Mouse (Mus musculus): ENCODE results near the gene Cga.
"Not testable (repeated sequence)": the region's sequence is repeated elsewhere in the genome, so short reads cannot be mapped to it uniquely, and the experiment has no call there.

Cga gene

DNA sequence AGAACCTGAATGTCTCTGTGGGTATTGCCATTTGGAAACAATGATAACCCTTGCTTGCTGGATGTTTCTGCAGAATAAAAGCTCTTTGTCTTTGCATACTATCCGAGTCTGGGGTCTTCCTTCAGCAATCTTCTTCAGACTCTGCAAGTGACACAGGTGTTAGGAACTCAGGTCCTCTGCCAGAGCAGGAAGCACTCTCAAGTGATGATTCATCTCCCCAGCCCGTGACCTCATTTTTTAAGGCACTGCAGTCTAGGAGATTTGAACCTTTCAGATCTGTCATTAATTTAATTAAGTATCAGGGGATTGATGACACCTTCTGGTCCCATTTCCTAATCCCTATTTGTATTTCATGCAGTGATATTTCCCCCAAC lies 3.8 kb upstream of the Cga start:
- no peak for DNase-seq (ENCODE audit: low spot score)

DNA sequence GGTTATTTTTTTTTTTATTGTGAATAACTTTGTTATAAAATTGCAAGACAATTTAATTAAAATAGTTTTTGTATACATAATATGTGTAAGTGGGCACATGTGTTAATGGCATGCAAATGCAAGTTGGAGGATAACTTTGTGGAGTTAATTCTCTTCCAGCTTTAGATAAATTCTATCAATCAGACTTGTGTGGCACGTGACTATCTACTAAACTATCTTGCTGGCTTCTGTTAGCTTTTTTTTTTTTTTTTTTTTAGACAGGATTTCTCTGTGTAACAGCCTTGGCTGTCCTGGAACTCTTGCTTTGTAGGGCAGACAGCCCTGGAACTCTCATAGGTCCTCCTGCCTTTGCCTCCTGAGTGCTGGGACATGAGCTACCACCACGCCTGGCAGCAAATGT lies 4.9 kb downstream of the Cga start:
- no peak for DNase-seq (ENCODE audit: low spot score)

DNA sequence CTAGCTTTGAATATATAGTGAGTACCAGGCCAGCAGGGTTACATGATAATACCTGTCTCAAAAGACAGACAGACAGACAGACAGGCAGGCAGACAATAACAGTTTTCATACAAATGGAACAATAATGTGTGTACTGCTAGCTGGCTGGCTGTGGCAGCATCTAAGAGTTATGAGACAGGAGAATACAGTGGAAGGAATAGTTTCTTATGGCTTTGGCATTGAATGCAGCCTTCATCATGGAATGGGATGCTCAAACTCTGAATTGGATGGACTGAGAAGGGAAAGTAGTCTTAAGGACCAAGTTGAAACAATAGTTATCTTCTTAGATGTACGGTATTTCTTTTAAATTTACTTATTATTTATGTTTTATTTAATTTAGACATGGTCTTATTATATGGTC lies 5.7 kb downstream of the Cga start:
- DNase-seq (ENCODE audit: low spot score) = no peak

DNA sequence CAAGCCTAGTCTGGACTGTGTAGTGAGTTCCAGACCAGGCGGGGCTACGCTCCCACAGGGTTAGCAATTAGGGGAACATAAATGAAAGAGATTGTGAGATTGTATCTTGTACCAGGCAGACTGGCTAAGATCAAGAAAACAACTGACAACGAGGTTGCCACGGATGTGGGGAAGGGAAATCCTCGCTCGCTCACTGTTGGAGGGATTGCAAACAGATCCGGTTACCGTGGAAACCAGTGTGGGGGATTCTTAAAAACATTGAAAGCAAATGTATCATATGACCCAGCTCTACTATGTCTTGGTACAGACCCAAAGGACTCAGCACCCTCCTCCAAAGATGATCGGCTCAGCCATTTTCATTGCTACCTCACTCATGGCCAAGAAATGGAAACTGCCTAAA lies 6.6 kb downstream of the Cga start:
- no peak for DNase-seq (ENCODE audit: low spot score)

DNA sequence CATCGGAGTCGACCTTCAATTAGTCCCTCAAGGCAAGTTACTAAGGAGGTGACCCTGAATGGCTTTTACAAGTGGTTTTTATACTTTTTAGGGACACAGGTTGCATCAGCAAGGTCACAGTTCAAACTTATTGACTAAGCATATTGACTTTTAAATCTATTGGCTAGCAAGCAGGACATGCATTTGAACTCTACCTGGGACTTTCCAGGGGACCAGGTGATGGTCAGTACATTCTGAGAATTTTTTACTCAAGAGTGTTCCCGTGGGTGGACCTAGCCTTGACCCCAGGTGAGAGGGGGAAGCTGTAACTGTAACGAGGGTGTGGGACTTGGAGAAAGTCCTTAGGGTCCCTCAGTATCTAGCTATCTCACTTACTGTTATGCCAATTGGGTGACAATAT lies 7.6 kb downstream of the Cga start:
- no peak for DNase-seq (ENCODE audit: low spot score)

DNA sequence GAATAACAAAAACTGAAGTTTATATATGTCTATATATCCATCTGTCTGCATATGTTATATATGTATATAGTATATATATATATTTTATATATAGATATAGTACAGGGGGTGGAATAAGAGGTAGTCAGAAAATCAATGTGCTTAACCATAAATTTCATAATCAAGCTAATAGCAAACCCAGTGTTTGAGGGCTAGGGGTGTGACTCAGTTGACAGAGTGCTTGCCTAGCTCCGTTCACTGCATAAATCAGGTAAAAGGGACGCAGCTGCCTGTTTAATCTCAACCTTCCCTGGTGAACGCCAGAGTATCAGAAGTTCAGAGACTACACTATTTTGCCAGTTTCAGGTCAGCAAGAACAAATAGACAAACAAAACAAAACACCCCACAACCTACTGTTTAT lies 8.0 kb downstream of the Cga start:
- DNase-seq (ENCODE audit: low spot score) = not testable (repeated sequence)

DNA sequence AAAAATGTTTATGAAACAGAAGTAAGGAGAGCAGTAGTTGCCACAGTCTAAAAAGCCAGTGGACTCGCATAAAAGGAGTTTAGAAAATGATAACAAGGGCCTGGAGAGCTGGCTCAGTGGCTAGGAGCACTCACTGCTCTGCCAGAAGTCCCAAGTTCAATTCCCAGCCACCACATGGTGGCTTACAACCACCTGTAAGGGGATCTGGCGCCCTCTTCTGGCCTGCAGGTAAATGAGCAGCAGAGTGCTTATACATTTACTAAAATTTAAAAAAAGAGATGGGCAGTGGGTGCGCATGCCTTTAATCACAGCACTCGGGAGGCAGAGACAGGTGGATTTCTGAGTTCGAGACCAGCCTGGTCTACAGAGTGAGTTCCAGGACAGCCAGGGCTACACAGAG lies 11.8 kb downstream of the Cga start:
- DNase-seq (ENCODE audit: low spot score) = no peak

DNA sequence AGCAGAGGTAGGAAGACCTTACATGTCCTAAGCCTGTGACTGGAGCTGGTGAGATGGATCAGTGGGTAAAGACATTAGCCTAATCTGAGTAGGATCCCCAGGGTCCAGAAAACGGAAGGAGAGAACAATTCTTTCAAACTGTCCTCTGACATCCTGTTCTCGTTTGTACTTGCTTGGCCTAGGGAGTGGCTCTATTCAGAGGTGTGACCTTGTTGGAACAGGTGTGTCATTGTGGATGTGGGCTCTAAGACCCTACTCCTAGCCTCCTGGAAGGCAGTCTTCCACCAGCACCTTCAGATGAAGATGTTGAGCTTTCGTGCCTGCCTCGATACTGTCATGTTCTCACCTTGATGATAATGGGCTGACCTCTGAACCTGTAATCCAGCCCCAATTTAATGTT lies 12.6 kb downstream of the Cga start:
- no peak for DNase-seq (ENCODE audit: low spot score)

DNA sequence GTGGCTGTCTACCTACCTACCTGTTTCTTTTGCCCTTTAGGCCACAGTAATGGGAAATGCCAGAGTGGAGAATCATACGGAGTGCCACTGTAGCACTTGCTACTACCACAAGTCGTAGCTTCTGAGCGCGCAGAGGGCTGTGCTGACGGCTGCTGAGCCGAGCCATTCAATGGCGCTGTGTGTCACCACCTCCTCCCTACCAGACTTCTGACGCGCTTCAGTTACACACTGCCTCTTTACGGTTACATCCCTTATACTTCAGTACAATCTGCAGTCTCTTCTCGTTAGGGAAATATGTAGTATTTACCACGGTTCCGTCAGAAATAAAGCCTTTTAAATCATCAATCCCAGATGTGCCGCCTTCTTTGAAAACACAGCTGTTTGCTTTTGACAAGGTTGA lies 13.4 kb downstream of the Cga start:
- DNase-seq (ENCODE audit: low spot score) = no peak

DNA sequence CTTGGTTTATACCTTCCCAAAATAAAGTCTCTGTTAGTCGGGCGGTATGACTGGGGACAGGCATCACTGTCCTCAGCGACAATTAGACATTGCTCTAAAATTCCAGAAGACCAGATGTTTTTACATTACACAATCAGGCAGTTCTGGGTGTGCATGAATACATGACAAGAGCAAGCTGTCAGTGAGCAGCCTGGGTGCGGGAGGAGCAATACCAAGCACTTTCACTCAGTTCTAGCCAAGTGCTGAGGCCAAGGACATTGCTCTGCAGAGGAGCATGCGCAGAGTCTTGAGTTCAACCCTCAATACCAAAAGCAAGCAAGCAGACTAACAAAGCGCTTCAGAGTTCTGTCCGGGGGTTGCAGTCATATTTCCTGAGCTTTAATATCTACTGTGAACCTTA lies 14.5 kb downstream of the Cga start:
- no peak for DNase-seq (ENCODE audit: low spot score)

DNA sequence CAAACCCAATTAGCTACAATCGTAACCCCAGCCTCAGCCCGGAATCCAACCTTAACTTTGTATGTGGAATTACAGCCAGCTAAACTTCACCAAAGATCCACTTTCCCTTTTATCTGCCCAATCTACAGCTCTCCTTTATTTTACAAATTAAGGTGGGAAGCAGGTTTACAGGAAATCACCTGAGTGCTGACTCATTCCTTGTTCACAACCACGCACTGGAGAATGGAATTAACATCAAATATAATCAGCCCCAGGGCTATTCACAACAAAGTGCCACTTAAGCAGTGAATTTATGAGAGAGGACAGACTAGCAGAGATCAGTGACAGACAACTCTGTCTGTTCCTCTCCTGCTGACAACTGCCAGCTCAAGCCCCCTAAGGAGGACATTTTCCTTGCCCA lies 17.8 kb downstream of the Cga start:
- no peak for DNase-seq (ENCODE audit: low spot score)

DNA sequence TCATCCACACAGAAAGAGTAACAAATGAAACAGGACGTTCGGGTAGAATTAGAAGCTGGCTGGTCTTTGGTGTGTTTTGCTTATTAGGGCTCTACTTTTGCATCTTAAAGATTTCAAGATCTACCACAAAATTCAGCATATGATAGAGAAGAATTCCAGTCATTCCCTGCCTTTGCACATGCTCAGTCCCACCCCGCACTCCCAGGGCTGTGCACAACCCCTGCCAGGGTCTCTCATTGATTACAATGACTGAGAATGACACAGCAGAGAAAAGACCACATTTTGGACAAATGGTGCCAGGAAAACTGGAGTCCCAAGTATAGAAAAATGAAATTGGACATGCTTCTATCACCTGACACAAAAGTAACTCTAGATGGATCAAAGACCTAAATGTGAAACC lies 18.6 kb downstream of the Cga start:
- DNase-seq (ENCODE audit: low spot score) = no peak

DNA sequence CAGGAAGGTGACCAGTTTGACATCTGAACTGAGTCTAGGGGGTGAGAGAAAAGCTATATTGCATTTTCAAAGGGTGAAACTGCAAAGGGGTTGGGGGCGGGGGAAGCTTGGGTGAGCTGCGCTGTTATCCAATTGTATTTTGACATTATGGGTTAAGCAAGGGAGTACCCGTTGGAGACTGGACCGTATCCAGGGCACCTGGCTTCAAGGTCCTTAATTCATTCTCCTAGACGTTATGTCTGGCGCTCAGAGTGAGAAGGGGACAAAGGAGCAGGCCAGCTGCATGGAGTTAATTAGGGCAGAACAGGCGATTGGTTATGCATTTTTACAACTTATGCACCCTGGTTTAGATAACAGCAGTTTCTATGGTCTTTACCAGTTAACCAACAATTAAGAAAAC lies 23.8 kb downstream of the Cga start:
- DNase-seq (ENCODE audit: low spot score) = no peak

DNA sequence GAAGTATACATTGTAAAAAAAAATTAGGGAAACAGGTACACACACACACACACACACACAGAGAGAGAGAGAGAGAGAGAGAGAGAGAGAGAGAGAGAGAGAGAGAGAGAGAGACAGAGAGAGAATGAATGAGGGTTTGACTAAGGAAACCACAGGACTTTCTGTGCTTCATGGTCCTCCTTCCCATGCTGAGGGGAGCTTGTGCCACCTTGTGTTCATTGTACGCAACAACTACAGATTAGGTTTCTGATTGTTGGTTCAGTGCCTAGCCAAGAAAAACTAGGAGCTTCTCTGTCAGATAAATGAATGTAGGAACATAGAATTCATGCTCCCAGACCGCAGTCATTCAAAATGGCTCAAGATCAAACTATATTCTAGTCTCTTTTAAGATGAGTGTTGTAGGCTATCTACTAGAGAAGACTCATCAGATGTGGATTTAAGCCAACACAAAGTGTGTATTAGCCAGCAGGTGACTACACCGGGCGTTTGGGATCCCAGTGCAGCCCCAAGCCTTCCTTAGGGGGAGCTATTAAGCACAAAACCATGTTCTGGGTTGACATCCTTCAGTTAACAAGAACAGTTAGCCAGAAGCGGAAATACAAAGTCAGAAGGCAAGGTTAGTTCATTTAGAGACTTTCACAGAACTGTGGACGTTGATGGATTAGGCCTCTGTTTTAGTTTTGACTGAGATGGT lies 28.7 kb downstream of the Cga start:
- DNase-seq (ENCODE audit: low spot score) = peak; percentile 75

DNA sequence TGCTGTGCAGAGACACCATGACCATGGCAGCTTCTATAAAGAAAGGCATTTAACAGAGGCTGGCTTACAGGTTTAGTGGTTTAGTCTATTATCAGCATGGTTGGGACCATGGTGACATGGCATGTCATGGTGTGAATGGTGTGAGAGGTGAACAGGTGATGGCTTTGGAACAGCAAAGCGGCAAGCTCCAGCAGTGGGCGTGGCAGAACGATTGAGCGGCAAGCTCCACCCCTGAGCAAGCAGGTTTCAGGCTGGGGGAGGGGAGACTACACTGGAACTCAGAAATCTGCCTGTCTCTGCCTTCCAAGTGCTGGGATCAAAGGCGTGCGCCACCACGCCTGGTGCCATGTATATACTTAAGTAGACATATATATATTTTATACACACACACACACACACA lies 34.8 kb downstream of the Cga start:
- DNase-seq (ENCODE audit: low spot score) = not testable (repeated sequence)

DNA sequence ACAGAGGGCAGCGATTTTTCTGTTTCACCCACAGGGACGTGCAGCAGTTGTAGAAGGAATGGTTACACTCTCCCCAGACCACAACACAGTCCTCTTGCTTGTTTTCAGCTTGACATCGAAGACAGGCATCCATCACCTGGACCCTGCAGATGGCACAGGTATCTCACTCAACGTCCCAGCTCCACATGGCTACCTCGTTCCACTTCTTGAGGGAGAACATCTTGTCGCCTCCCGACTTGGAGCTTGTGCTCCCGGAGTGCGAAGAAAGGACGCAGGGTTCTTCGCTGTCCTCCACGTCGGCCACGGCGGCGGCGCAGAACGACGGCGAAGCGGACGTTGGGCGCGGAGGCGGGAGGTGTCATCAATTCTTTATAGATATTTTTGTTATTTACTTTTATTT lies 47.5 kb downstream of the Cga start:
- DNase-seq (ENCODE audit: low spot score) = no peak

DNA sequence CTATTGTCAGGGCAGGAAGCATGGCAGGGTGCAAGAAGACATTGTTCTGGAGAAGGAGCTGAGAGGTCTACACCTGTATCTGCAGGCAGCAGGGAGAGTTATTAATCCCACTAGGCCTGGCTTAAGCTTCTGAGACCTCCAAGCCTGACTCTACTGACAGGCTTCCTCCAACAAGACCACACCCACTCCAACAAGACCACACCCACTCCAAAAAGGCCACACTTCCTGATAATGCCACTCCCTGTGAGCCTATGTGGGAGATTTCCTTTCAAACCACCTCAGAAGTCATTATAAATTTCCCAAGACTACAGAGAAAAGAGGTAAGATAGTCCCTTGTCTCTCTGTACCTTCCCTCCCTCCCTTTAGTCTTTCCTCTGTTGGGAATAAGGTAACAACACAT lies 53.6 kb downstream of the Cga start:
- DNase-seq (ENCODE audit: low spot score) = no peak

DNA sequence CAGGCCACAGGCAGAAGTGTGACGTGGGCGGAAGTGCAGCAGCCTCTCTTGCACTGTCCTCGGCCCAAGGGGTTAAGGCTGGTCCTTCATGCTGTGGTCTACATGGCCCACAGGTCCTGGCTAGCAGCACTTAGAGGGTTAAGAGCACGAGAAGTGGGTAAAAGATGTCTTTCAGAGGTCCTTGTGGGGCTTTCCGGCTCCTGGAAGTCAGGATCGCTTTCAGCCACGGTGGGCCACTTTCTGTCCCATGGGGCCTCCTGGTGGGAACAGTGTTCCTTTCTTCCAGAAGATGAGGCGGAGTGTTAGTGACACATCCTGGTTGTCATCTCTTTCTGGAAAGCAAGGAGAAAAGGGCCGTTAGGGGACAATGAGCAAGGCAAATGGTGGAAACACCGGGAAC lies 60.1 kb downstream of the Cga start:
- no peak for DNase-seq (ENCODE audit: low spot score)

Data from adipocyte (in vitro differentiated cells).